Mouse (Mus musculus): Measurements from ENCODE around the gene Pbxip1. TPM values are rescaled to one million over a fixed set of nuclear protein-coding genes. Genes with fewer than 3 reads are reported as not detected.

Gene Pbxip1
- polyA plus RNA-seq, 1 experiment from 2014 or later: 35.0 TPM

DNA sequence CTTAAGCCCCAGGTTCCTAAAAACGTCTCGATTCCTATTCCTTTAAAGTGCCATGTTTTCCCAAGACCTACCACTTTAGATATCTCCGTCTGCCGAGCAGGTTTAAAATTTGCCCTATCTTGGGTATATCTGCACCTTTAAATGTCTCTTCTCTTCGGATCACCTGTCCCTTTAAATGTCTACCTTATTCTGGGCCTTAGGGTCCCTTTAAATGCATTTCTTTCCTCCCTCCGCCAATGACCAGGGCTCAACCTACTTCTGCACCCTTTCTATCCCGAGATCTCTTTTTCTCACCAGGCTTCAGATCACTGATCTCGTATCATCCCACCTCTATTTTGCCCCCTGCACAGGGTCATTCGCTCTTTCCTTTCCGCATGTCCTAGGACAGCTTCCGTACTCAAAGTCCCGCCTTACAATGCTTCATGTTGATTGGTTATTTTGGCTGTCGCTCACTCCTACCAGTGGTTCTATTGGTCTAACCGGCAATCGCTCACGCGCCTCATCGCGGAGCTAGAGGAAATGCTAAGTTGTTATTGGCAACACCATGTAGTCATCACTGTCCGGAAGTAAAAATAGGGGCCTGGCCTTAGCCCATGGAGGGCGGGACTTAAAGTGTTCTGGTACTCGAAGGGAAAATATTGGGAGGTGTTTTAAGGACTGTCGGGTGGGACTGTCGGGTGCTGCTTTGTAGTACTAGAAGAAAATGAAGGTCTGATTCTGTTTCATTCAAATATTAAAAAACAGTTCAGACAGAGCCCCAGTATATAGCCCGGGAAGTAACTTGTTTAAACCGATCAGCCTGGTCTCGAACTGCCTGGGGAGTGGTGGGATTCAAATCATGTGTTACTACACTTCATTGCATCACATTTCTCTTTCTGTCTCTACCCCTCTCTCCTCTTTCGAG, 24.8 kb upstream of the Pbxip1 start, which contains the start of gene Flad1:
Flad1 (minus strand) TSS at position 381 of the 904 bp plus-strand sequence.
- Histone ChIP-seq H3K36me3 (peaks cover 32% of the 10 kb centered on the region), H3K27me3 (no peaks in the 10 kb centered on the region), H3K4me1 (peaks cover 14% of the 10 kb centered on the region), H3K4me2 (peak within 1 kb of the TSS; percentile 62), H3K4me3 (peak within 1 kb of the TSS; percentile 52), H3K9ac (peak within 1 kb of the TSS; percentile 49), H3K27ac (no peak within 1 kb of the TSS), H3K9me3 (no peaks in the 10 kb centered on the region)
- 4% methylated on average over 28 of the region's 28 CpGs for WGBS
- peak; percentile 98 for ATAC-seq (ENCODE audit: borderline replicate concordance, extremely low read depth, low FRiP score, low TSS enrichment)

GRCm38 (mm10) chr3:89416158-89416557, 20.3 kb upstream of the Pbxip1 start:
- Histone ChIP-seq H3K9ac (no peak overlapping the region), H3K4me3 (no peak overlapping the region), H3K4me1 (peaks cover 23% of the 10 kb centered on the region), H3K36me3 (peaks cover 28% of the 10 kb centered on the region), H3K4me2 (peak overlapping the region; percentile 77; the same call in 1 of the 2 replicates), H3K9me3 (no peaks in the 10 kb centered on the region), H3K27ac (no peak overlapping the region), H3K27me3 (no peaks in the 10 kb centered on the region)
- 87% methylated on average over 8 of the region's 8 CpGs for WGBS
- ATAC-seq (ENCODE audit: borderline replicate concordance, extremely low read depth, low FRiP score, low TSS enrichment): no peak

- peaks cover 28% of the 10 kb centered on the region for H3K36me3 ChIP-seq
- H3K4me3 ChIP-seq: peak overlapping the region; percentile 67
- 10% methylated on average over 2 of the region's 2 CpGs for WGBS
- peak overlapping the region; percentile 92 for H3K27ac ChIP-seq
- H3K4me1 ChIP-seq: peaks cover 31% of the 10 kb centered on the region
- H3K9ac ChIP-seq: peak overlapping the region; percentile 60
- H3K4me2 ChIP-seq: peak overlapping the region; percentile 77
- H3K27me3 ChIP-seq: no peaks in the 10 kb centered on the region
- no peak for ATAC-seq (ENCODE audit: borderline replicate concordance, extremely low read depth, low FRiP score, low TSS enrichment)
- no peaks in the 10 kb centered on the region for H3K9me3 ChIP-seq
Observed at GRCm38 (mm10) chr3:89417131-89417530, 19.4 kb upstream of the Pbxip1 start.

DNA sequence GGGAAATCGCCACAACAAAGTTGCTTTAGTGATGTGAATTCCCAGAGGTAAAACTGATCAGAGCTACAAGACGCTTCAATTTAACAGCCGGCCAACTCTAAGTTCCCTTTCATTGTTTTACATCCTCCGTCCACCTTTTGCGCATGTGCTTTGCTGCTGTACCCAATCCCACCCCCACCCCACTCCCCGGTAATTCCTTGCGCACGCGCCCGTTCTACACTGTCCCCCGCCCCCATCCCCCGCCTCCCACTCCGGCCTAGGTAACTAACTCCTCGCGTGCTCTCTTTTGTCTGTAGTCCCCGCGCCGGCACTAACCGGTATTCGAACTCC, 18.7 kb upstream of the Pbxip1 start:
- H3K27me3 ChIP-seq: no peaks in the 10 kb centered on the region
- H3K4me2 ChIP-seq: peak overlapping the region; percentile 77
- under 1% methylated on average over 20 of the region's 20 CpGs for WGBS
- peak overlapping the region; percentile 67 for H3K4me3 ChIP-seq
- peaks cover 38% of the 10 kb centered on the region for H3K4me1 ChIP-seq
- ATAC-seq (ENCODE audit: borderline replicate concordance, extremely low read depth, low FRiP score, low TSS enrichment): peak; percentile 12; the same call in 1 of the 2 replicates
- no peaks in the 10 kb centered on the region for H3K9me3 ChIP-seq
- peak overlapping the region; percentile 60 for H3K9ac ChIP-seq
- H3K36me3 ChIP-seq: peaks cover 28% of the 10 kb centered on the region
- H3K27ac ChIP-seq: peak overlapping the region; percentile 92

- peaks cover 43% of the 10 kb centered on the region for H3K4me1 ChIP-seq
- H3K27me3 ChIP-seq: no peaks in the 10 kb centered on the region
- no peaks in the 10 kb centered on the region for H3K9me3 ChIP-seq
- peak within 1 kb of the TSS; percentile 100 for H3K27ac ChIP-seq
- peaks cover 30% of the 10 kb centered on the region for H3K36me3 ChIP-seq
- peak within 1 kb of the TSS; percentile 67 for H3K4me3 ChIP-seq
- ATAC-seq (ENCODE audit: borderline replicate concordance, extremely low read depth, low FRiP score, low TSS enrichment): peak; percentile 90
- H3K4me2 ChIP-seq: peak within 1 kb of the TSS; percentile 81
- WGBS: 1% methylated on average over 39 of the region's 39 CpGs
- peak within 1 kb of the TSS; percentile 64 for H3K9ac ChIP-seq
Observed at GRCm38 (mm10) chr3:89418170-89418860, 18.2 kb upstream of the Pbxip1 start, which contains the start of the genes Cks1b and Shc1. Cks1b (minus strand) TSS chr3:89418383. Shc1 (plus strand) TSS chr3:89418443.

- WGBS: under 1% methylated on average over 16 of the region's 16 CpGs
- peak overlapping the region; percentile 81 for H3K4me2 ChIP-seq
- peaks cover 32% of the 10 kb centered on the region for H3K36me3 ChIP-seq
- H3K9me3 ChIP-seq: no peaks in the 10 kb centered on the region
- H3K27ac ChIP-seq: peak overlapping the region; percentile 100
- H3K4me3 ChIP-seq: peak overlapping the region; percentile 67
- H3K9ac ChIP-seq: peak overlapping the region; percentile 64
- peaks cover 44% of the 10 kb centered on the region for H3K4me1 ChIP-seq
- H3K27me3 ChIP-seq: no peaks in the 10 kb centered on the region
- ATAC-seq (ENCODE audit: borderline replicate concordance, extremely low read depth, low FRiP score, low TSS enrichment): peak; percentile 28; the same call in 1 of the 2 replicates
Observed at GRCm38 (mm10) chr3:89418861-89419250, 17.6 kb upstream of the Pbxip1 start.

DNA sequence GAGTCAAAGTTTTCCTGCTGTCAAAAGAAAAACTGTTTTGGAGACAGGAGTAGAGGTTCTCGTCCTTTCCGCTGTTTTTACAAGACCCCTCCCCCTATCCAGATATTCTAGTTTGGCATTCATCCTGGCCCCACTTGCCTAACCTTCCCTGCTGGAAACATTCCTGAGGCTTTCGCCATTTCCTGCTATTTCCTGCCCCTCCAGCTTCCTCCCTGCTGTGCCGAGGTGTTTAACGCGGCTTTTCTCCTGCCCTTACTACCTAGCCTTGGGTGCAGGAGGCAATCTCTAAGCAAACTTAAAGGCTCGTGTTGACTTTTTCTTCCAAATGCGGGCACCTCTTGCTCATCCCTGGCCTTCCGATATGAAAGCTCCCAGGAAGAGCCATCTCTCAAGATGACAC, 16.9 kb upstream of the Pbxip1 start:
- no peak for ATAC-seq (ENCODE audit: borderline replicate concordance, extremely low read depth, low FRiP score, low TSS enrichment)
- no peaks in the 10 kb centered on the region for H3K9me3 ChIP-seq
- WGBS: 0% methylated on average over 9 of the region's 9 CpGs
- peaks cover 44% of the 10 kb centered on the region for H3K4me1 ChIP-seq
- H3K9ac ChIP-seq: peak overlapping the region; percentile 64
- H3K4me3 ChIP-seq: peak overlapping the region; percentile 67
- H3K4me2 ChIP-seq: peak overlapping the region; percentile 81
- H3K27me3 ChIP-seq: no peaks in the 10 kb centered on the region
- H3K36me3 ChIP-seq: peaks cover 32% of the 10 kb centered on the region
- peak overlapping the region; percentile 100 for H3K27ac ChIP-seq

DNA sequence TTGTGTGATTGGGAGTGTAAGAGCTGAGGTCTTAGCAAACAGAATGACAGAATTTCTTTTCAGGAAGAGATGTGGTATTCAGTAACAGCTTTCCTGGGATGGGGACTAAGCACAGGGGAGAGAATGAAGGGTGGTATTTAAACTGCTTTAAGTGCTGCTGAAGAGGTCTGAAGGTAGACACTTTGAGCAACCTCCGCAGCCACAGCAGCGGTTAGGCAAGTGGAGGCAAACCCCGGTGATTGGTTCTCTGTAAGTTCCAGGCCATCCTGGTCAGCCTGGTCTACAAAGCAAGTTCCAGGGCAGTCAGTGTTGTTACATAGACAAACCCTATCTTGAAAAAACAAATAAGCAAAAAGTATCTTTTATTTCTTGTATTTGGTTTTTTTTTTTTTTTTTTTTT, 16.5 kb upstream of the Pbxip1 start:
- Histone ChIP-seq H3K27me3 (no peaks in the 10 kb centered on the region), H3K4me2 (peak overlapping the region; percentile 81), H3K9ac (peak overlapping the region; percentile 38), H3K9me3 (no peaks in the 10 kb centered on the region), H3K27ac (peak overlapping the region; percentile 100), H3K4me1 (peaks cover 44% of the 10 kb centered on the region), H3K36me3 (peaks cover 32% of the 10 kb centered on the region), H3K4me3 (peak overlapping the region; percentile 67)
- WGBS: 15% methylated on average over 3 of the region's 3 CpGs
- no peak for ATAC-seq (ENCODE audit: borderline replicate concordance, extremely low read depth, low FRiP score, low TSS enrichment)

- peak overlapping the region; percentile 81 for H3K4me2 ChIP-seq
- H3K27ac ChIP-seq: peak overlapping the region; percentile 100
- peaks cover 44% of the 10 kb centered on the region for H3K4me1 ChIP-seq
- no peak for ATAC-seq (ENCODE audit: borderline replicate concordance, extremely low read depth, low FRiP score, low TSS enrichment)
- no peak overlapping the region for H3K9ac ChIP-seq
- peaks cover 32% of the 10 kb centered on the region for H3K36me3 ChIP-seq
- no peaks in the 10 kb centered on the region for H3K27me3 ChIP-seq
- 36% methylated on average over 2 of the region's 2 CpGs for WGBS
- H3K4me3 ChIP-seq: peak overlapping the region; percentile 52
- H3K9me3 ChIP-seq: no peaks in the 10 kb centered on the region
Observed at GRCm38 (mm10) chr3:89420421-89420820, 16.1 kb upstream of the Pbxip1 start.

DNA sequence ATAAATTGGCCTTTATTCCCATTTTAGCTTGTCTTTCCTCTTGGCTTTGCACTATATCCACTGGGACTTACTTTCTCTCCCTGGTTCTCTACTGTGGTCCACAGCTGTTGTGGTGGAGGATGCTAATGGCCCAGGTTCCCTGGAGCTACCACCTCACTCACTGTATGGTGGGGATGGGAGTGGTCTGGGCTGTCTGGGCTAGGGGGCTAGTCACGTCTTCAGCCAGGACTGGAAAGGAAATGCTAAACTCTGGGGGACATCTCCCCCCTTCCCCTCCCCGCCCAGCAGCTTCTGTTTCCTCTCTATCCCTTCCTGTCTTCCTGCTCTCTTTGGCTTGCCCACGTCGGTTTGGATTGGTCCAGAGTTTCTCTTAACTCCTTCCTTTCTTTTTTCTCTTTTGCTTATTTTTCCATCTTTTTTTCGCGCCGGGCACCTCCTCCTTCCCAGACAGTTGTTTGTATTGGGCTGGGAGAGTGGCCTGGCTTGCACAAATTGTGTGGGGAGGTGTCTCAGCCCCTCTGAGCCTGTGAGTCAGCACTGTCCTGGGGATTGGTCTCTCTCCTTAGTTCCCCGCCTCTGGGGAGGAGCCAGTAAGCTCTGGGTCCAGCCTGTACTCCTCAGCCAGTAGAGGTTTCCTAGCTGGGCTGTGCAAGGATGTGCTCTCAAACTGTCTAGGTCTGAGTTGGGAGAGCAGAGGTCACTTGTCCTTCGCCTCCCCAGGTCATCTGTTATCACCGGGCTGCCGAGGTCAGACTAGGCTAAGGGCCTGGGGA, 15.3 kb upstream of the Pbxip1 start:
- Histone ChIP-seq H3K4me2 (peak overlapping the region; percentile 81), H3K27ac (peak overlapping the region; percentile 100), H3K9me3 (no peaks in the 10 kb centered on the region), H3K9ac (peak overlapping the region; percentile 62), H3K4me3 (peak overlapping the region; percentile 52), H3K36me3 (peaks cover 32% of the 10 kb centered on the region), H3K4me1 (peaks cover 44% of the 10 kb centered on the region), H3K27me3 (no peaks in the 10 kb centered on the region)
- 2% methylated on average over 11 of the region's 11 CpGs for WGBS
- ATAC-seq (ENCODE audit: borderline replicate concordance, extremely low read depth, low FRiP score, low TSS enrichment): peak; percentile 84

- Histone ChIP-seq H3K4me3 (peak overlapping the region; percentile 52), H3K27me3 (no peaks in the 10 kb centered on the region), H3K9me3 (no peaks in the 10 kb centered on the region), H3K9ac (peak overlapping the region; percentile 62), H3K4me1 (peaks cover 40% of the 10 kb centered on the region), H3K36me3 (peaks cover 37% of the 10 kb centered on the region), H3K27ac (peak overlapping the region; percentile 100), H3K4me2 (peak overlapping the region; percentile 81)
- 8% methylated on average over 22 of the region's 22 CpGs for WGBS
- no peak for ATAC-seq (ENCODE audit: borderline replicate concordance, extremely low read depth, low FRiP score, low TSS enrichment)
Observed at GRCm38 (mm10) chr3:89421810-89422473, 14.6 kb upstream of the Pbxip1 start.
